Mouse (Mus musculus): ENCODE data around the gene Casp1.

The Casp1 gene

GRCm38 (mm10) chr9:5298329-5299131 lies at the start of gene Casp1:
Gene Casp1 (plus strand): TSS chr9:5298517.
- no peak for DNase-seq (ENCODE audit: low spot score in 2 of 2)

- no peak for DNase-seq (ENCODE audit: low spot score in 2 of 2)
Measured at GRCm38 (mm10) chr9:5263951-5264475, 34.3 kb upstream of the Casp1 start.

- no peak for DNase-seq (ENCODE audit: low spot score in 2 of 2)
Measured at GRCm38 (mm10) chr9:5270274-5270673, 28.0 kb upstream of the Casp1 start.

GRCm38 (mm10) chr9:5270884-5271283 lies 27.4 kb upstream of the Casp1 start:
- DNase-seq (ENCODE audit: low spot score in 2 of 2) = no peak

- no peak for DNase-seq (ENCODE audit: low spot score in 2 of 2)
Measured at GRCm38 (mm10) chr9:5271334-5271845, 26.9 kb upstream of the Casp1 start.

- no peak for DNase-seq (ENCODE audit: low spot score in 2 of 2)
Measured at GRCm38 (mm10) chr9:5286071-5286470, 12.2 kb upstream of the Casp1 start.

GRCm38 (mm10) chr9:5286597-5286996 lies 11.7 kb upstream of the Casp1 start:
- no peak for DNase-seq (ENCODE audit: low spot score in 2 of 2)

- no peak for DNase-seq (ENCODE audit: low spot score in 2 of 2)
Measured at GRCm38 (mm10) chr9:5296354-5297237, 1.7 kb upstream of the Casp1 start.

- no peak for DNase-seq (ENCODE audit: low spot score in 2 of 2)
Measured at GRCm38 (mm10) chr9:5299132-5299381, 740 bp downstream of the Casp1 start.

- peak; percentile 18 to 20 for DNase-seq (ENCODE audit: low spot score in 2 of 2)
Measured at GRCm38 (mm10) chr9:5308561-5308960, 10.2 kb downstream of the Casp1 start, which contains the start of gene Casp4. Gene Casp4 (plus strand): TSS chr9:5308828.

GRCm38 (mm10) chr9:5310112-5310511 lies 11.8 kb downstream of the Casp1 start:
- DNase-seq (ENCODE audit: low spot score in 2 of 2) = no peak

GRCm38 (mm10) chr9:5311435-5311834 lies 13.1 kb downstream of the Casp1 start:
- no peak for DNase-seq (ENCODE audit: low spot score in 2 of 2)

- DNase-seq (ENCODE audit: low spot score in 2 of 2) = no peak
Measured at GRCm38 (mm10) chr9:5328204-5328603, 29.9 kb downstream of the Casp1 start.

- DNase-seq (ENCODE audit: low spot score in 2 of 2) = no peak
Measured at GRCm38 (mm10) chr9:5332441-5332840, 34.1 kb downstream of the Casp1 start.

GRCm38 (mm10) chr9:5333422-5333821 lies 35.1 kb downstream of the Casp1 start:
- DNase-seq (ENCODE audit: low spot score in 2 of 2) = no peak

GRCm38 (mm10) chr9:5343092-5343491 lies 44.8 kb downstream of the Casp1 start:
- DNase-seq (ENCODE audit: low spot score in 2 of 2) = no peak

- no peak for DNase-seq (ENCODE audit: low spot score in 2 of 2)
Measured at GRCm38 (mm10) chr9:5344090-5344489, 45.8 kb downstream of the Casp1 start.

GRCm38 (mm10) chr9:5345291-5345898 lies 47.1 kb downstream of the Casp1 start, which contains the start of gene Casp12:
Gene Casp12 (plus strand): TSS chr9:5345430.
- peak in 1 of 2 experiments; percentile 24 for DNase-seq (ENCODE audit: low spot score in 2 of 2)

- no peak for DNase-seq (ENCODE audit: low spot score in 2 of 2)
Measured at GRCm38 (mm10) chr9:5347381-5347780, 49.1 kb downstream of the Casp1 start.

- no peak for DNase-seq (ENCODE audit: low spot score in 2 of 2)
Measured at GRCm38 (mm10) chr9:5353673-5354072, 55.4 kb downstream of the Casp1 start.

GRCm38 (mm10) chr9:5356801-5357200 lies 58.5 kb downstream of the Casp1 start:
- DNase-seq (ENCODE audit: low spot score in 2 of 2) = peak in 1 of 2 experiments; percentile 52
